In the genomic region with DNA sequence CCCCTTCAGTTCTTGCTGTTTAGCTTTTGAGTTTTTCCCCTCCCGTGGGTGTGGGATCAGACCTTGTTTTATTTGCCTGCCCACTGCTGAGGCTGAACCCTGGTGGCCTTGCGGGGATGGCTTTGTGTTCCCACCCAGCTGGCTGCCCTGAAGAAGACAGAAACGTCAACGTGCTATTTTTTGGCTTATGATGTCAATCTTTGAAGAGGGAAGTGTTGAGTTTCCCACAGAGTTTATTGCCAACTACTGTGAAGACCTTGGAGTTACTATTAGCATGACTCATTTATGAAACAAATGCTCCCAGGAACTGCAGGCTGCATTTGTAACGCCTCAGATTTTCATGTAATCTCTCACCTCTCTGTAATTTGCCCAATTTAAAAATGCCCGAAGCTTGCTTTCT, we compare ENCODE assay signal across 18 mouse cellular contexts. TPM values are rescaled to one million over a fixed set of nuclear protein-coding genes. Genes with fewer than 3 reads are reported as not detected.
DNase-seq lines count a peak whose midpoint lies in the region; ATAC-seq lines count a peak whose summit lies in the region.
"Had no signal": no experiment of that assay in that cellular context is flagged by ENCODE, and none has a peak within 500 bp of the region (broad histone marks: within the 10 kb centered on the region; RNA-seq: fewer than 3 reads in every experiment).

No protein-coding gene starts in this region.

- H3K27me3 ChIP-seq in heart, embryonic 12.5 days (replicated peaks): no peaks in the 10 kb centered on the region
- H3K27me3 ChIP-seq: liver, embryonic 13.5 days; midbrain, embryonic 15.5 days had no signal

- no peak overlapping the region for H3K4me3 ChIP-seq in heart, embryonic 12.5 days
- H3K4me3 ChIP-seq: liver, embryonic 13.5 days; midbrain, embryonic 15.5 days had no signal

- no peaks in the 10 kb centered on the region for H3K9me3 ChIP-seq in heart, embryonic 12.5 days (replicated peaks)
- H3K9me3 ChIP-seq: liver, embryonic 13.5 days; midbrain, embryonic 15.5 days had no signal

- 59% methylated on average over 6 of the region's 6 CpGs for WGBS in heart, embryonic 12.5 days

- no peak overlapping the region for H3K27ac ChIP-seq in heart, embryonic 12.5 days (ENCODE audit: poor library complexity, severe bottlenecking)
- H3K27ac ChIP-seq: liver, embryonic 13.5 days; midbrain, embryonic 15.5 days had no signal

- H3K4me1 ChIP-seq in heart, embryonic 12.5 days (replicated peaks): peaks cover 9% of the 10 kb centered on the region
- H3K4me1 ChIP-seq: liver, embryonic 13.5 days had no signal

- H3K36me3 ChIP-seq in heart, embryonic 12.5 days: no peaks in the 10 kb centered on the region
- H3K36me3 ChIP-seq: liver, embryonic 13.5 days; midbrain, embryonic 15.5 days had no signal

- no peak for ATAC-seq in heart, embryonic 12.5 days (ENCODE audit: insufficient number of reproducible peaks, low FRiP score)
- ATAC-seq in hematopoietic stem cell, adult 5-6 weeks (replicated peaks in 1 of 2; ENCODE audit: insufficient read depth in 1 of 2, low FRiP score in 2 of 2, low TSS enrichment in 1 of 2, low read depth in 1 of 2, poor library complexity in 2 of 2, severe bottlenecking in 2 of 2): peak; percentile 6 to 30; a peak in 1 of 4 replicates
- ATAC-seq: CD4-positive, CD25-positive, alpha-beta regulatory T cell, adult 4 months; inflammation-experienced regulatory T-cells, adult 6 months; midbrain, embryonic 15.5 days had no signal

- peak; percentile 35 to 60 for DNase-seq in heart, adult 18-20 months
- DNase-seq in 3T3-L1 (ENCODE audit: low read depth, low spot score) (peak; percentile 84), adipocyte (ENCODE audit: low spot score) (peak; percentile 32)
- no peak for DNase-seq in kidney, adult 18-20 months
- no peak for DNase-seq in kidney, postnatal 14 days
- DNase-seq in ovary, postnatal 14 days (ENCODE audit: low spot score): no peak
- DNase-seq: cerebellum, adult 18-20 months; embryo, embryonic 11 days; kidney, postnatal 25 days; left cerebral cortex, postnatal 4 days; liver, embryonic 13.5 days; lung, postnatal 4 days; right cerebral cortex, adult 18-20 months had no signal

- H3K4me2 ChIP-seq in heart, embryonic 12.5 days: no peak overlapping the region
- H3K4me2 ChIP-seq: liver, embryonic 13.5 days; midbrain, embryonic 15.5 days had no signal

- no peak overlapping the region for H3K9ac ChIP-seq in heart, embryonic 12.5 days
- H3K9ac ChIP-seq: liver, embryonic 13.5 days; midbrain, embryonic 15.5 days had no signal

RNA-seq across cellular contexts. Expression of a gene that starts 42.9 kb away (rescaled TPM):
- 10 to 100 TPM; 29.1 to 41.2 TPM for total RNA-seq in heart, adult 18-20 months (2021)
- polyA plus RNA-seq in heart, embryonic 12.5 days (2016; fragmentation: Nextera tagmentation; extraction: Ambion mirVana): 70.0 and 71.5 TPM in 2 replicates
- 46.2 and 55.8 TPM in 2 replicates for total RNA-seq in hematopoietic stem cell, adult 5-6 weeks (2017)

RNA-seq across cellular contexts. Expression of a gene that starts 43.4 kb away (rescaled TPM):
- total RNA-seq in heart, adult 18-20 months (2021): 1 to 10 TPM; 4.7 to 5.7 TPM
- 5.6 and 5.8 TPM in 2 replicates for polyA plus RNA-seq in heart, embryonic 12.5 days (2016; fragmentation: Nextera tagmentation; extraction: Ambion mirVana)
- 7.6 and 11.5 TPM in 2 replicates for total RNA-seq in hematopoietic stem cell, adult 5-6 weeks (2017)

Comparison
In these comparisons a context has a peak if more than half of its experiments do, and no peak if none do; other contexts are left out.
1. DNase-seq: peak in heart, adult 18-20 months (2 of 2), 3T3-L1 (single experiment) and adipocyte (single experiment); none in kidney, adult 18-20 months (single experiment), kidney, postnatal 14 days (single experiment) and ovary, postnatal 14 days (single experiment).